Mouse (Mus musculus): ENCODE measurements at regions not wholly inside any gene's neighbourhood (a gene's known extent, or its start where the extent isn't known, plus 50 kb on each side); places are given as distances from the start of the nearest gene placed in this dataset.

DNA sequence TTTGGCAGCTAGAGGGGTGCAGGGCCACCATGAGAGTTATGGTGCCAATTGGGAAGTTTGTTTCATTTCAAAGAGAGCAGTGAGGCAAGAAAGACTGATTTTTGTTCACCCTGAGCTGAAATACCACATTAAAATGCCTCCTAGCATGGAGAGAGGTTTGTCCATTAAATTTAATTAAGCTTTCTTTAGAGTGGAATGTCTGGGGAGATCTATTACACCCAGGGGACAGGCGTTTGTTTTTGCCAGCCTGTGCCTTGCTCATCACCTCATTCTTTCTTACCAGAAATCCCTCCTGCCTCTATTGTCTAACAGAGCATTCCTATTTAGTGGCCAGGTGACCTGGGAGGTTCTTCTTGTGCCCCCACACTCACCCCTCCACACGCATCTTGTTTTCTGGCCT, 55.2 kb upstream of the Rcn1 start:
- in situ Hi-C loops (cut with MboI; ENCODE audit: unreplicated experiment in 2 of 2) = loop anchor here in 1 of 2 experiments (25.0 kb wide), 1 partner anchor 633 kb away; no protein-coding TSS in a partner anchor

- in situ Hi-C loops (cut with MboI; ENCODE audit: unreplicated experiment in 2 of 2) = loop anchor here in 1 of 2 experiments (25.0 kb wide), 1 partner anchor 632 kb away; no protein-coding TSS in a partner anchor
Measured at GRCm38 (mm10) chr2:105454836-105455235, 55.7 kb upstream of the Rcn1 start.

DNA sequence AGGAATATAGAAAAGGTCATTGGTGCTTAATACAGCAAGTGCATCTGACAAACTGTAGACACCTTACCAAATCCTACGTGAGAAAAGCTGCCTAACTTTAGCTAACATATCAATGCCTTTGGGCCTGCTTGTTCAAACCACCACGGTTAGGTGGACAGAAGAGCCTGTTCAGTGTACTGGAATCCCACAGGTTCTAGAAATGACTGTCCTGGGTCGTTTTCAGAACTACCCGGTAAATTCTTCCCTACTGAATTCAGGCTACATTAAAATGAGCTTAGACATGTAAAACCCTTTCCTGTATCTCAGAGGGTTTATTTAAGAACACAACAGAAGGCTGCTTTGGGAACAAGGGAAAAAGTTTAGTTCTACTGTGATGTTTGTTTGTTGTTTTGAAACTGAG, 59.5 kb upstream of the Rcn1 start:
- in situ Hi-C loops (cut with MboI; ENCODE audit: unreplicated experiment in 2 of 2) = loop anchor here in 1 of 2 experiments (25.0 kb wide), 1 partner anchor 629 kb away; no protein-coding TSS in a partner anchor

DNA sequence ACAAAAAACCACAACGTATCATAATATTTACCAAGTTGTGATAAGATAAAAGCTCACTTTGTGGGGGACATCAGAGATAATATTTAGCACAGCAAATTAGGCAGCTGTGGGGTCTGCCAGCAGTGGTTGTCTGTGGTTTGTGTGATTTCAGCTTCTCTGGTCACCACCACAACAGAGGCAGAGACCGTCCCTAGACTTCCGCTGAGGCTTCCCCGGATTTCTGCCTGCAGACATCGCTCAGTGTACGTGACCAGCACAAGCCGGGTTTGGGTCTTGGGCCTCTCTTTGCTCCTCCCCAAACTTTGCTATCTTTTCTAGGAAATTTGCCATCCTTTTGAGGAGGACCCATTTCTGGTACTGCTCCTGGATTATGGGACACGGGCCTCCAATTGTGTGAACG, 60.4 kb upstream of the Rcn1 start:
- in situ Hi-C loops (cut with MboI; ENCODE audit: unreplicated experiment in 2 of 2) = loop anchor here in 1 of 2 experiments (25.0 kb wide), 1 partner anchor 628 kb away; no protein-coding TSS in a partner anchor

DNA sequence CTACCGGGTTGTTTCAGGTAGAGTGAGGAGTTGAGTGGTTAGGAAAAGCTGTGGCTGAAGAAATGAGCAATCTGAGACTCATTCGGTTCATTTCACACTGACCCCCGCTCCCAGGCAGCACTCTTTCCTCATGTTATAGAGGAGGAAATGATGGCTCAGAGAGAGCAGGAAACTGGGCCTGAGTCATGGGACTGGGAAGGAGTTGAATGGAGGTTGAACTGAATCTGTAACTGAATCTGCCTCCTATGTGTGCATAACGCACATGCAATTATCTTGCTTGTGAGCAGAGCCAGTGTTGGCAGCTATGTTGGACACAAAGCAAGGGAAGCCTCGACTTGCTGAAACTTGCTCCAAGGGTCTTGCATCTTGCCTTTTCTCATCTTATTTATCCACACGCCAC, 66.5 kb upstream of the Rcn1 start:
- in situ Hi-C loops (cut with MboI; ENCODE audit: unreplicated experiment in 2 of 2) = loop anchor here (10.0 to 25.0 kb wide), 2 partner anchors 619 to 622 kb away; no protein-coding TSS in a partner anchor

GRCm38 (mm10) chr2:105468930-105469329, 69.8 kb upstream of the Rcn1 start:
- in situ Hi-C loops (cut with MboI; ENCODE audit: unreplicated experiment in 2 of 2) = loop anchor here (10.0 to 25.0 kb wide), 2 partner anchors 616 to 618 kb away; no protein-coding TSS in a partner anchor

DNA sequence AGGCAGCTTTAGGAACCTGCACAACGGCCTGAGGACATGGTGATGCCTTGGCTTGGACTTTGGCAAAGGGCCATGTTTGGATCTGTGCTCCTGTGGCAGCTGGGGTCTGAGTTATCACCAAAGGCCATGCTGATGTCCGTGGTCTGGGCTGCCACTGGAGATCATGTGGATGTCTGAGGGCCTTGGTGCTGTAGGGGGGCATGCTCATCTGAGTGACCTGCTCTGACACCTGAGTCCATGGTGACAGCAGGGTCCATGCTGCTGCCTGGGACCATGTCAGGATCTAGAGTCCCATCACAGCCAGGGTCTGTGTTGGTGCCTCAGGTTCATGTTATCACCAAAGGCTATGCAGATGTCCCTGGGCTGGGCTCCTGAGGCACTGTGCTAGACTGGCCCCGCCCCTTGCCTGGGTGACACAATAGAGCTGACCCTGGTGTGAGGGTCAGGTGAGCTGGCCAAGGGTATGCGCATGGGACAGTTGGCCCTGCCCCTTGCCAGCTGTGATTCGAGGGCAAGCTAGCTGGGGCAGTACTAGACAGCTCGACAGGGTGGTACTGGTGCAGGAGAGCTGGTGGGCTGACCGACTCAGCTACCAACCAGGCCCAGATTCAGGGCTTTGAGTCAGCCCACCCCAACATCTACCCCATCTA, 77.0 kb upstream of the Rcn1 start:
- in situ Hi-C loops (cut with MboI; ENCODE audit: unreplicated experiment in 2 of 2) = no loop called here

DNA sequence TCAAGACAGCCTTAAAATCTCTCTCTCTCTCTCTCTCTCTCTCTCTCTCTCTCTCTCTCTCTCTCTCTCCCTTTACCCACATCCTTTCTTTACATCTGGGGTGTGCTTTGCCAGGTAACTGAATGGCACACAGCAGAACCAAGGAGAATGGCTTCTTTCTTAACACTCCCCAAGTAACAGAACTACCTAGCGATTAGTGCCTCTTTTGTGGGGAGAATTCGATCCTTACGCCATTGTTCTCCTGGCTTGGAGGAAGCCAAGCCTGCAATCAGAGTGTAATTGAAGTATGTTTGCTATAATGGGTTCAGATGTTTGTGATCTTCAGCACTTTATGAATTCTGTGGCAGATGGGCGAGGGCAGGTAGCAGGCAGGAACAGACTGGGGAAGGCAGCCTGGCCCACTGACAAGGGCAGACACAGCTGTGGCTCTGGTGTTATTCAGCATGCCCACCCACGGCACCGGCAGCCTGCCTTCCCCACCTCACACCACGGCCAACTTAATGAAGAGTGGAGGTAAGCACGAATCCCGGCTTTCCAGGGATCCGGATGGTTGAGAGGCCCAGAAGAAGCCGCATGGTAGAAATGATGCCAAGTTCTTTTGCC, 83.0 kb upstream of the Rcn1 start:
- in situ Hi-C loops (cut with MboI; ENCODE audit: unreplicated experiment in 2 of 2) = no loop called here

GRCm38 (mm10) chr2:105484496-105484895, 85.4 kb upstream of the Rcn1 start:
- in situ Hi-C loops (cut with MboI; ENCODE audit: unreplicated experiment in 2 of 2) = no loop called here

- in situ Hi-C loops (cut with MboI; ENCODE audit: unreplicated experiment in 2 of 2) = no loop called here
Measured at GRCm38 (mm10) chr2:105485286-105485685, 86.2 kb upstream of the Rcn1 start.

DNA sequence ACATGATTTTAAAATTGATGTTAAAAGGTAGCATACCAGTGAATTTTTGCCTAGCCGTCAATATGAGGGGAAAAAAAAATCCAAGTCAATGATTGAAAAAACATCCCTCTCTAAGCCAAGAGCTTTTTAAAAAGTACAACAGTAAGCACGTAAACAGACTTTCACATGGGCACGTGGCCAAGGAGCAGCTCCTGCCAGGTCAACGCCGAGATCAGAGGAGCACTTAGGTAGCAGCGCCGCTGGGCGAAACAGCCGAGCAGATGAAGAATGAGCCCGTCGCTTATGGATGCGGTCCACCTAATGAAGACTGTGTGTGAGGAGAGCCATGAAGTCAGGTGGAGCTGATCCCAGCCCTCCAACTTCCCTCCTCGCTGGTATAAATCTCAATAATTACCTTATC, 96.7 kb upstream of the Rcn1 start:
- in situ Hi-C loops (cut with MboI; ENCODE audit: unreplicated experiment in 2 of 2) = no loop called here

DNA sequence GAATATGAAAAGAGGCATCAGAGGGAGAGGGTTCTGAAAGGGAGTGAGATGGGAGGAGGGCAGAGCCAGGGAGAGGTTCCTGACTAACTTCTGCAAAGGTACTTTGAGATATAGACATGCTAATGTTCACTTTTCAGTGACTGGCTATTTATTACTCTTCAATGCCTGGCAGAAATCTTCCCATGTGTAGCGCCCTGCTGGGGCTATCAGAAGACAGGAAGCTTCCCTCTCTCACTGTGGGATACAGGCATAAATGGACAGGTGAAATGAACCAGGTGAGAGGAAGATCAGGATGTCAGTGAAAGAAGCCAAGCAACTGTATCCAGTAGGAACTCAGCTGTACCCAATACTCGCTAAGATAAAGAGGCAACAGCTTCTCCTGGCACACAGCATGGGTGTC, 105.1 kb upstream of the Rcn1 start:
- in situ Hi-C loops (cut with MboI; ENCODE audit: unreplicated experiment in 2 of 2) = no loop called here

GRCm38 (mm10) chr2:105505554-105505953, 106.4 kb upstream of the Rcn1 start:
- in situ Hi-C loops (cut with MboI; ENCODE audit: unreplicated experiment in 2 of 2) = no loop called here

GRCm38 (mm10) chr2:105507160-105507559, 108.0 kb upstream of the Rcn1 start:
- in situ Hi-C loops (cut with MboI; ENCODE audit: unreplicated experiment in 2 of 2) = no loop called here

- in situ Hi-C loops (cut with MboI; ENCODE audit: unreplicated experiment in 2 of 2) = no loop called here
Measured at GRCm38 (mm10) chr2:105510816-105511215, 111.7 kb upstream of the Rcn1 start.

GRCm38 (mm10) chr2:105511690-105512089, 112.6 kb upstream of the Rcn1 start:
- in situ Hi-C loops (cut with MboI; ENCODE audit: unreplicated experiment in 2 of 2) = no loop called here

GRCm38 (mm10) chr2:105514226-105514625, 115.1 kb upstream of the Rcn1 start:
- in situ Hi-C loops (cut with MboI; ENCODE audit: unreplicated experiment in 2 of 2) = no loop called here

GRCm38 (mm10) chr2:105514881-105515280, 115.8 kb upstream of the Rcn1 start:
- in situ Hi-C loops (cut with MboI; ENCODE audit: unreplicated experiment in 2 of 2) = no loop called here

DNA sequence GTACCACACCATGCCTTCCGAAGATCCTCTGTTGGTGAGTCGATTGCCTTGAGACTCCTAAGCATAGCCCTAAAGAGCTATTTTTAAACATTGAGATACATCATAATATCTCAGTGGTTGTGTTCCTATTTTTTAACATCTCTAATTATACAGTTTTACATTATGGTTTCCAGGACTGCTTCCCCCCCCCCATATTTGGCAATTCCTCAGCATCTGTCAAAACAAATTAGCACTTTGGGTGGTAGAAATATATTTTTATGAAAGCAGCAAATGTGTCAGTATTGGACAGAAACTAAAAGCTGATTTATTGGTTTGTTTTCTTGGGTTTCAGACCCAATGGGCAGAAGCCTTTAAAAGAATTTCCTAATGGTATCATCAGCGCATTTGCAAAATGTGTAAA, 116.2 kb upstream of the Rcn1 start:
- in situ Hi-C loops (cut with MboI; ENCODE audit: unreplicated experiment in 2 of 2) = no loop called here

DNA sequence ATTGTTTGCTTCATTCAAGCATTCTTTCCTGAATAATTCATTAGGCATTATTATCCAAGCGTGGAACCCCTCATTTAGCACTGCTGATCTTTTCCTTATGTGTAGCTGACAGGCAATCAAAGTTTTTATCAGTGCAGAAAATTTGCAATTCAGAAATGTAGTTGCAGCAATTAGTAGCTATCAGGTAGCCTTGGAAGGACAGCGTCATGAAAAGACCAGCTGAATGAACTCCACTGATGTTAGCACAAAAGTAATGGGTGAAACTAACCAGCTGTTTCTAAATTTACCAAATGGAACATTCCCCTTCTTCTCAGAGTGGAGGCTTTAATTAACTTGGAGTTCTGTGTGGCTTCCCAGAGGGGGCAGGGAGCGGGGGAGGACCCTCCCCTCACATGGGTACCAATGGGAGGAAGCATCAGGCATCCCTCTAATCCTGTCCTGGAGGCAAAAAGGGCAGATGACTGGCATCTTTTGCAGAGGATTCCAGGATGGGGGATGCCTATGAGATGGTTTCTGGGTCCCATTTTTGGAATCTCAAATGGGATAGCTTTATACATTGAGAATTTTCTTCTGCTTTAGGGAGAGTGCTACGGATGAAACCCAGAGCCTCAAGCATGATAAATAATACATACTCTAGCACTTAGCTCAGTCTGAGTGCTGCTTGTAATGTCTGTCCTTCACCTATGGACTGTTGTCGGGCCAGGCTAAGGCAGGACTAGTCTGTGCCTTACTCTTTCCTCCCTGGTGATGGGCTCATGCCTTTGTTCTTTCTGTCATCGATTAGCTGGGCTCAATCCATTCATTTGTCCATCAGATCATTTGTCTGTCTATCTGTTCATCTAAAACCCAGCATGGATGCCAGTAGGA, 117.4 kb upstream of the Rcn1 start:
- in situ Hi-C loops (cut with MboI; ENCODE audit: unreplicated experiment in 2 of 2) = no loop called here

DNA sequence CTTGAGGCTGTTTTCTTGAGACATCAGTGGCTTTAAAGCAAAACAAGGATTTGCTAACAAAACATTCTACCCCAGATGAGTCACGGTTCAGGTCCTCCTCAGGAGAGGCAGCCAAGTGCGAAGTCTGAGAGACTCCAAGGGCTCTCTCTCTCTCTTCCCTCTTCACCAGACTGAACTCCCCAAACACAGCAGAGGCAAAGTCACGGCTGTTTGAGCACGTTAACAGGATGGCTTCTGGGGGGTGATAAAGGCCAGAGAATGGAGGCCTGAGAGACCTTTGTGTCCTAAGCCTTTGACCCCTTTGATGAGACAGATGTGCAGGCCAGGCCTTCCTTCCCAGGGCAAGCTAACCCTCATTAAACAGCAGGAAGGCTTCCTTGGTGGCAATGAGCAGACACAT, 122.7 kb upstream of the Rcn1 start:
- in situ Hi-C loops (cut with MboI; ENCODE audit: unreplicated experiment in 2 of 2) = no loop called here

Measured in v-Abl transformed pro-B cells (cell line).